Mouse (Mus musculus): Measurements from ENCODE around the gene Selenos. TPM values are rescaled to one million over a fixed set of nuclear protein-coding genes. Genes with fewer than 3 reads are reported as not detected.

The Selenos gene
- 100 to 1,000 TPM; 141 to 143 TPM for polyA plus RNA-seq (2017; shearing (Covaris generic))

GRCm38 (mm10) chr7:66079364-66080230 is at the start of gene Selenos:
Selenos (plus strand) TSS chr7:66079649.

GRCm38 (mm10) chr7:66043552-66044459 is 35.6 kb upstream of the Selenos start, which contains the start of gene Gm45213:
Gm45213 (plus strand) TSS chr7:66043602.

GRCm38 (mm10) chr7:66058703-66059102 is 20.7 kb upstream of the Selenos start, which contains the start of gene Snrpa1:
Snrpa1 (plus strand) TSS chr7:66059003.

DNA sequence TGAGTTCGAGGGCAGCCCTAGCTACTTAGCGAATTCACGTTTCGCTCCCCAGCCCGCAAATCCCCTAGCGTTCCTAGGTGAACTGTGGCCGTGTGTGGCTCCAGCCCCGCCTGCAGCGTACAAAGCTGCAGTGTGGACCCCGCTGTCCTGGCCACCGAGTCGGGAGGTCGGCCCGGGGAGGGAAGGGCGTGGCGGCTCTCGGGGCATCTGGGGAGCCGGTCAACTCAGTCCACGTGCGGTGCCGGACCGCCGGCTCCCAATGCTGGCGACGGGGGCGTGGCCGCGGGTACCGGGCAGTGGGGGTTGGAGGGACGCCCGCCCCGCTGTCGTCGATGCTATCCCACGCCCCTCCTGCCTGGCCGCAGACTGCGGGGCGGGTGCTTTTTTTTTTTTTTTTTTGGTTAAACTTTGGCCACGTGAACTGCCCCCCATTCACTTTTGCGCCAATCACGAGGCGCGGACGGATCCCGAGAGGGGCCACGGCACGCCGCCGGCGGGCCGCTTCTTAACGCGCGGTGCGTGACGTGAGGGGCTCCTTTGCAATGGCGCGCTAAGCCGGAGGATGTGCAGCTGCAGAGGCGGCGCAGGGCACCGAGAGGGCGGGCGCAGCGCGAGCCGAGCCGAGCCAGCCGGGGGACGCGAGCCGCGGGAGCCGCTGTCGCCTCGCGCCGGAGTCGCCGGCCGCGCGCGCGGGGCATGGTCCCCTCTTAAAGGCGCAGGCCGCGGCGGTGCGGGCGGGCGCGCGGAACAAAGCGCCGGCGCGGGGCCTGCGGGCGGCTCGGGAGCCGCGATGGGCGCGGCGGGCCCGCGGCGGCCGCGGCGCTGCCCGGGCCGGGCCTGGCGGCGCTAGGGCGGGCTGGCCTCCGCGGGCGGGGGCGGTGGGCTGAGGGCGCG is 29.8 kb downstream of the Selenos start, which contains the start of gene Chsy1:
TSS of gene Chsy1 (plus strand) at position 555 of the 894 bp plus-strand sequence.

Other genes with a start within 250 kb of the Selenos start
- gene Pcsk6, start 217.9 kb upstream of the Selenos start, polyA plus RNA-seq (2017; shearing (Covaris generic)) = not detected
- gene Gm45213, start 36.0 kb upstream of the Selenos start, polyA plus RNA-seq (2017; shearing (Covaris generic)) = not detected
- gene Snrpa1, start 20.6 kb upstream of the Selenos start, polyA plus RNA-seq (2017; shearing (Covaris generic)) = 100 to 1,000 TPM; 107 to 135 TPM
- 10 to 100 TPM in 1 of 2 experiments, 1 to 10 TPM in 1; 9.1 to 21.7 TPM for gene Chsy1, start 29.9 kb downstream of the Selenos start, polyA plus RNA-seq (2017; shearing (Covaris generic))